Mouse (Mus musculus): ENCODE results near the gene Nupl2.

DNA sequence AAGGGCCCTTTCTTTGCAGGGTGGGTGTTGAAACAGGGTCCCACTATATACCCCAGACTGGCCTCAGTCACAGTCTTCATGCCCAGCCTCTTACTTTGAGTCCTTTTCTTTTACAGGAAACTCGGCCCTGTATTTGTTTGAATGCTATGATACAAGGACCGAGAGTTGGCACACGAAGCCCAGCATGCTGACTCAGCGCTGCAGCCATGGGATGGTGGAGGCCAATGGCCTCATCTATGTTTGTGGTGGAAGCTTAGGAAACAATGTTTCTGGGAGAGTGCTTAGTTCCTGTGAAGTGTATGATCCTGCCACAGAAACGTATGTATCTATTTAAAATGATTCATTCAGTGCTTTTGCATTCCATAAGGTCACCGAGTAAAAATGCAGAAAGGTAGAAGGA lies 8.0 kb upstream of the Nupl2 start:
- no peak for TF ChIP-seq CTCF (IDR thresholded peaks at IDR 0.05; ENCODE audit: low read depth, low read length)
- no peak for TF ChIP-seq EP300 (IDR thresholded peaks at IDR 0.05; ENCODE audit: insufficient read depth, low read depth, low read length)
